Mouse (Mus musculus): ENCODE data around the gene Adgrv1. TPM values are rescaled to one million over a fixed set of nuclear protein-coding genes. Genes with fewer than 3 reads are reported as not detected.

Adgrv1 gene
- polyA plus RNA-seq, 1 experiment from 2014 or later: 4.6 TPM

GRCm38 (mm10) chr13:81449630-81450029 is 183.3 kb downstream of the Adgrv1 start:
- H3K4me3 ChIP-seq (ENCODE audit: low read length): no peak overlapping the region
- H3K27me3 ChIP-seq (ENCODE audit: control insufficient read depth, insufficient read depth, low read length): no peaks in the 10 kb centered on the region
- H3K4me1 ChIP-seq (ENCODE audit: control insufficient read depth, insufficient read depth, low read length): no peaks in the 10 kb centered on the region
- H3K4me2 ChIP-seq (replicated peaks; ENCODE audit: low read depth, low read length): no peak overlapping the region
- H3K36me3 ChIP-seq (ENCODE audit: control insufficient read depth, insufficient read depth, low read length): no peaks in the 10 kb centered on the region
- no peaks in the 10 kb centered on the region for H3K9me3 ChIP-seq (ENCODE audit: control insufficient read depth, low read length)
- no peak for ATAC-seq (ENCODE audit: low FRiP score, low TSS enrichment)
- no peak overlapping the region for H3K27ac ChIP-seq (ENCODE audit: low read depth, low read length)
- no peak overlapping the region for H3K9ac ChIP-seq (ENCODE audit: low read depth, low read length)
- 90% methylated on average over 4 of the region's 4 CpGs for WGBS

- Histone ChIP-seq H3K9me3 (ENCODE audit: control insufficient read depth, low read length) (no peaks in the 10 kb centered on the region), H3K4me1 (ENCODE audit: control insufficient read depth, insufficient read depth, low read length) (no peaks in the 10 kb centered on the region), H3K4me2 (replicated peaks; ENCODE audit: low read depth, low read length) (no peak overlapping the region), H3K9ac (ENCODE audit: low read depth, low read length) (no peak overlapping the region), H3K36me3 (ENCODE audit: control insufficient read depth, insufficient read depth, low read length) (no peaks in the 10 kb centered on the region), H3K27me3 (ENCODE audit: control insufficient read depth, insufficient read depth, low read length) (no peaks in the 10 kb centered on the region), H3K27ac (ENCODE audit: low read depth, low read length) (no peak overlapping the region), H3K4me3 (ENCODE audit: low read length) (no peak overlapping the region)
- 93% methylated on average over 7 of the region's 7 CpGs for WGBS
- no peak for ATAC-seq (ENCODE audit: low FRiP score, low TSS enrichment)
These were observed 183.8 kb downstream of the Adgrv1 start for GRCm38 (mm10) chr13:81449198-81449597.

- WGBS: 76% methylated on average over 3 of the region's 3 CpGs
- Histone ChIP-seq H3K27me3 (ENCODE audit: control insufficient read depth, insufficient read depth, low read length) (no peaks in the 10 kb centered on the region), H3K9me3 (ENCODE audit: control insufficient read depth, low read length) (no peaks in the 10 kb centered on the region), H3K4me3 (ENCODE audit: low read length) (no peak overlapping the region), H3K27ac (ENCODE audit: low read depth, low read length) (no peak overlapping the region), H3K36me3 (ENCODE audit: control insufficient read depth, insufficient read depth, low read length) (no peaks in the 10 kb centered on the region), H3K4me2 (replicated peaks; ENCODE audit: low read depth, low read length) (no peak overlapping the region), H3K4me1 (ENCODE audit: control insufficient read depth, insufficient read depth, low read length) (no peaks in the 10 kb centered on the region), H3K9ac (ENCODE audit: low read depth, low read length) (no peak overlapping the region)
- no peak for ATAC-seq (ENCODE audit: low FRiP score, low TSS enrichment)
These were observed 191.5 kb downstream of the Adgrv1 start for GRCm38 (mm10) chr13:81441412-81441811.

- Histone ChIP-seq H3K4me1 (ENCODE audit: control insufficient read depth, insufficient read depth, low read length) (no peaks in the 10 kb centered on the region), H3K27ac (ENCODE audit: low read depth, low read length) (no peak overlapping the region), H3K9ac (ENCODE audit: low read depth, low read length) (no peak overlapping the region), H3K4me3 (ENCODE audit: low read length) (no peak overlapping the region), H3K4me2 (replicated peaks; ENCODE audit: low read depth, low read length) (no peak overlapping the region), H3K9me3 (ENCODE audit: control insufficient read depth, low read length) (no peaks in the 10 kb centered on the region), H3K27me3 (ENCODE audit: control insufficient read depth, insufficient read depth, low read length) (no peaks in the 10 kb centered on the region), H3K36me3 (ENCODE audit: control insufficient read depth, insufficient read depth, low read length) (no peaks in the 10 kb centered on the region)
- 46% methylated on average over 12 of the region's 12 CpGs for WGBS
- peak; percentile 72; the same call in 1 of the 2 replicates for ATAC-seq (ENCODE audit: low FRiP score, low TSS enrichment)
These were observed 193.4 kb downstream of the Adgrv1 start for GRCm38 (mm10) chr13:81439390-81440025.

- H3K36me3 ChIP-seq (ENCODE audit: control insufficient read depth, insufficient read depth, low read length): no peaks in the 10 kb centered on the region
- no peaks in the 10 kb centered on the region for H3K27me3 ChIP-seq (ENCODE audit: control insufficient read depth, insufficient read depth, low read length)
- no peak overlapping the region for H3K27ac ChIP-seq (ENCODE audit: low read depth, low read length)
- H3K4me3 ChIP-seq (ENCODE audit: low read length): no peak overlapping the region
- H3K9me3 ChIP-seq (ENCODE audit: control insufficient read depth, low read length): no peaks in the 10 kb centered on the region
- 72% methylated on average over 8 of the region's 8 CpGs for WGBS
- H3K4me1 ChIP-seq (ENCODE audit: control insufficient read depth, insufficient read depth, low read length): no peaks in the 10 kb centered on the region
- no peak for ATAC-seq (ENCODE audit: low FRiP score, low TSS enrichment)
- H3K4me2 ChIP-seq (replicated peaks; ENCODE audit: low read depth, low read length): no peak overlapping the region
- H3K9ac ChIP-seq (ENCODE audit: low read depth, low read length): no peak overlapping the region
These were observed 195.9 kb downstream of the Adgrv1 start for GRCm38 (mm10) chr13:81437088-81437487.

- Histone ChIP-seq H3K4me2 (replicated peaks; ENCODE audit: low read depth, low read length) (no peak overlapping the region), H3K27me3 (ENCODE audit: control insufficient read depth, insufficient read depth, low read length) (no peaks in the 10 kb centered on the region), H3K27ac (ENCODE audit: low read depth, low read length) (no peak overlapping the region), H3K9ac (ENCODE audit: low read depth, low read length) (no peak overlapping the region), H3K36me3 (ENCODE audit: control insufficient read depth, insufficient read depth, low read length) (no peaks in the 10 kb centered on the region), H3K9me3 (ENCODE audit: control insufficient read depth, low read length) (no peaks in the 10 kb centered on the region), H3K4me3 (ENCODE audit: low read length) (no peak overlapping the region), H3K4me1 (ENCODE audit: control insufficient read depth, insufficient read depth, low read length) (no peaks in the 10 kb centered on the region)
- ATAC-seq (ENCODE audit: low FRiP score, low TSS enrichment): no peak
- 73% methylated on average over 15 of the region's 15 CpGs for WGBS
These were observed 205.8 kb downstream of the Adgrv1 start for GRCm38 (mm10) chr13:81426896-81427755.

GRCm38 (mm10) chr13:81425111-81425510 is 207.8 kb downstream of the Adgrv1 start:
- no peak overlapping the region for H3K9ac ChIP-seq (ENCODE audit: low read depth, low read length)
- no peak for ATAC-seq (ENCODE audit: low FRiP score, low TSS enrichment)
- 23% methylated on average over 6 of the region's 6 CpGs for WGBS
- no peaks in the 10 kb centered on the region for H3K36me3 ChIP-seq (ENCODE audit: control insufficient read depth, insufficient read depth, low read length)
- H3K4me2 ChIP-seq (replicated peaks; ENCODE audit: low read depth, low read length): no peak overlapping the region
- no peaks in the 10 kb centered on the region for H3K9me3 ChIP-seq (ENCODE audit: control insufficient read depth, low read length)
- no peaks in the 10 kb centered on the region for H3K27me3 ChIP-seq (ENCODE audit: control insufficient read depth, insufficient read depth, low read length)
- no peak overlapping the region for H3K4me3 ChIP-seq (ENCODE audit: low read length)
- H3K27ac ChIP-seq (ENCODE audit: low read depth, low read length): no peak overlapping the region
- H3K4me1 ChIP-seq (ENCODE audit: control insufficient read depth, insufficient read depth, low read length): no peaks in the 10 kb centered on the region

GRCm38 (mm10) chr13:81424002-81424401 is 209.0 kb downstream of the Adgrv1 start:
- no peak overlapping the region for H3K27ac ChIP-seq (ENCODE audit: low read depth, low read length)
- no peak overlapping the region for H3K4me2 ChIP-seq (replicated peaks; ENCODE audit: low read depth, low read length)
- no peaks in the 10 kb centered on the region for H3K4me1 ChIP-seq (ENCODE audit: control insufficient read depth, insufficient read depth, low read length)
- H3K36me3 ChIP-seq (ENCODE audit: control insufficient read depth, insufficient read depth, low read length): no peaks in the 10 kb centered on the region
- ATAC-seq (ENCODE audit: low FRiP score, low TSS enrichment): peak; percentile 51; the same call in 1 of the 2 replicates
- WGBS: 44% methylated on average over 4 of the region's 4 CpGs
- no peaks in the 10 kb centered on the region for H3K27me3 ChIP-seq (ENCODE audit: control insufficient read depth, insufficient read depth, low read length)
- H3K9me3 ChIP-seq (ENCODE audit: control insufficient read depth, low read length): no peaks in the 10 kb centered on the region
- H3K4me3 ChIP-seq (ENCODE audit: low read length): no peak overlapping the region
- H3K9ac ChIP-seq (ENCODE audit: low read depth, low read length): no peak overlapping the region

- Histone ChIP-seq H3K27me3 (ENCODE audit: control insufficient read depth, insufficient read depth, low read length) (no peaks in the 10 kb centered on the region), H3K4me3 (ENCODE audit: low read length) (no peak overlapping the region), H3K4me1 (ENCODE audit: control insufficient read depth, insufficient read depth, low read length) (no peaks in the 10 kb centered on the region), H3K9me3 (ENCODE audit: control insufficient read depth, low read length) (no peaks in the 10 kb centered on the region), H3K36me3 (ENCODE audit: control insufficient read depth, insufficient read depth, low read length) (no peaks in the 10 kb centered on the region), H3K27ac (ENCODE audit: low read depth, low read length) (no peak overlapping the region), H3K4me2 (replicated peaks; ENCODE audit: low read depth, low read length) (no peak overlapping the region), H3K9ac (ENCODE audit: low read depth, low read length) (no peak overlapping the region)
- 79% methylated on average over 1 of the region's 1 CpGs for WGBS
- ATAC-seq (ENCODE audit: low FRiP score, low TSS enrichment): no peak
These were observed 225.0 kb downstream of the Adgrv1 start for GRCm38 (mm10) chr13:81407881-81408460.
